Mouse (Mus musculus) heart, embryonic 12.5 days (tissue): ENCODE results near the gene Tenm4. TPM values are rescaled to one million over a fixed set of nuclear protein-coding genes. Genes with fewer than 3 reads are reported as not detected.

Source experiments
- ATAC-seq: fragments of 200-750 bp; cut with Nextera tagmentation; 2 replicates; pipeline ENCODE4 v1.8.0; 2017; ENCODE audit warnings: moderate TSS enrichment, moderate library complexity; ENCODE audit not compliant: insufficient number of reproducible peaks, low FRiP score
- H3K27ac ChIP-seq: fragments of 300-500 bp; sonication (generic); 2 replicates; pipeline ENCODE4 v1.5.1; 2016; ENCODE audit warnings: mild to moderate bottlenecking, moderate library complexity; ENCODE audit not compliant: poor library complexity, severe bottlenecking
- H3K27me3 ChIP-seq: fragments of 300-500 bp; sonication (generic); replicated peaks from 2 replicates; pipeline ENCODE4 v1.6.1; 2016; ENCODE audit warnings: mild to moderate bottlenecking, moderate library complexity
- H3K36me3 ChIP-seq: fragments of 300-500 bp; sonication (generic); 2 replicates; pipeline ENCODE4 v1.6.1; 2016; ENCODE audit warnings: mild to moderate bottlenecking, moderate library complexity
- H3K4me1 ChIP-seq: fragments of 300-500 bp; sonication (generic); replicated peaks from 2 replicates; pipeline ENCODE4 v1.6.1; 2016; ENCODE audit warnings: mild to moderate bottlenecking
- H3K4me2 ChIP-seq: fragments of 300-500 bp; sonication (generic); 2 replicates; pipeline ENCODE4 v1.6.1; 2016; ENCODE audit warnings: mild to moderate bottlenecking, moderate library complexity
- H3K4me3 ChIP-seq: fragments of 300-500 bp; sonication (generic); 2 replicates; pipeline ENCODE4 v1.5.1; 2016; ENCODE audit warnings: mild to moderate bottlenecking
- H3K9ac ChIP-seq: fragments of 300-500 bp; sonication (generic); 2 replicates; pipeline ENCODE4 v1.6.1; 2016; ENCODE audit warnings: mild to moderate bottlenecking, moderate library complexity
- H3K9me3 ChIP-seq: fragments of 300-500 bp; sonication (generic); replicated peaks from 2 replicates; pipeline ENCODE4 v1.6.1; 2016; ENCODE audit warnings: mild to moderate bottlenecking, moderate library complexity
- WGBS: fragments of 180-500 bp; shearing (Covaris S2); methylation state at CpG from one replicate; pipeline ENCODE4 v1.1.7; 2016; 5-methylcytosine and 5-hydroxymethylcytosine counted together
- polyA plus RNA-seq: library from polyadenylated mRNA; unstranded; fragments of >200 nt; fragmentation: Nextera tagmentation; extraction: Ambion mirVana; gene quantifications from 2 replicates; pipeline ENCODE4 v1.2.1, GENCODE M21; 2016

The Tenm4 gene
- polyA plus RNA-seq, 1 experiment from 2014 or later: 10.2 TPM

GRCm38 (mm10) chr7:96384726-96385500 lies 213.9 kb downstream of the Tenm4 start:
- Histone ChIP-seq H3K4me1 (no peaks in the 10 kb centered on the region), H3K27me3 (no peaks in the 10 kb centered on the region), H3K4me2 (no peak overlapping the region), H3K4me3 (no peak overlapping the region), H3K36me3 (no peaks in the 10 kb centered on the region), H3K9ac (no peak overlapping the region), H3K9me3 (no peaks in the 10 kb centered on the region), H3K27ac (no peak overlapping the region)
- WGBS: 85% methylated on average over 11 of the region's 11 CpGs
- no peak for ATAC-seq

DNA sequence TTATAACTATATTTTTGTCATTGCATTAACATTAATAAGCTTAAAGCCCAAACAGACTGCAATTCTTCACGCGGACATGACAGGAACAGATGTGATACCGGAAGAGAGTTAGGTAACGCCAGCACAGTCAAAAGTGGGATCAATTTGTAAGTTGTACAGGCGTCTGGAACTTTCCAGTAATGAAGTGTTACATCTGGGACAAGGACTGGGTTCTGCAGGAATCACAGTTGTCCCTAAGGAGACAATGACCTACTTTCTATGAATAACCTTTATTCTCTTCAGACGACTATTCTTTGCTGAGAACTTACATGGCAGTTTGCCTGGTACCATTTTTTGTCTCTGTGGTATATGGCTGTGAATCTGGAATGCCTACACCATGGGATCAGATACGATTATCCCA lies 214.8 kb downstream of the Tenm4 start:
- H3K4me3 ChIP-seq: no peak overlapping the region
- WGBS: 76% methylated on average over 7 of the region's 7 CpGs
- no peak overlapping the region for H3K9ac ChIP-seq
- H3K9me3 ChIP-seq: no peaks in the 10 kb centered on the region
- no peaks in the 10 kb centered on the region for H3K4me1 ChIP-seq
- no peaks in the 10 kb centered on the region for H3K27me3 ChIP-seq
- no peak for ATAC-seq
- no peak overlapping the region for H3K27ac ChIP-seq
- no peaks in the 10 kb centered on the region for H3K36me3 ChIP-seq
- no peak overlapping the region for H3K4me2 ChIP-seq

DNA sequence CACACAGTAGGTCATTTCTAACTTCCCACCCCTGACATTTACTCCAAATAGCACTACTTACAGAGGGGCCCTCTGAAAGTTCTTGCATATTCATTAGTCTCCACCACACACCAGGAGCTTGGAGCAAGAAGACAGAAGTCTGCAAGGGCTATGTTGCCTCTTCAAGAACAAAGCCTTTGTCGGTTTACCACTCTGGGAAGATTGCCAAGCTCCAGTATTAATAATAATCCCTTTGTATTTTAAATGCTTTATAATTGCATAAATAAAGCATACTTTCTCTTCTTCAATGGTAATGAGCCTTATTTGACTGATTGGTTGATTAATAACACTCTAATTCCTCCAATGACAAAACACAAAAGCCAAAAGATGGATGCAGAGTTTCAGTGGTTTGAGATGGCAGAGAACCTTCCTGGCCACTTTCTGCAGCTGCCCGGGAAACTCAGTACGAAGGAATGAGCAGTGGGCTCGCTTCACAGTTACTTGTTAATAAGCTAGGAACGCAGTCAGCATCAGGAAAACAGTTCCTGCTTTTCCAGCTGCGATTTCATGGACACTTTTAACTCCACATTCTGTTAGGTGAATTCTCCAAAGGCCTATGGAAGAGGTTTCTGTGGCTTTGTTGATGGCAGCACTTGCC lies 219.1 kb downstream of the Tenm4 start:
- H3K4me1 ChIP-seq: no peaks in the 10 kb centered on the region
- H3K9me3 ChIP-seq: no peaks in the 10 kb centered on the region
- WGBS: 78% methylated on average over 6 of the region's 6 CpGs
- no peaks in the 10 kb centered on the region for H3K27me3 ChIP-seq
- H3K9ac ChIP-seq: no peak overlapping the region
- no peaks in the 10 kb centered on the region for H3K36me3 ChIP-seq
- ATAC-seq: no peak
- no peak overlapping the region for H3K4me3 ChIP-seq
- no peak overlapping the region for H3K27ac ChIP-seq
- H3K4me2 ChIP-seq: no peak overlapping the region

DNA sequence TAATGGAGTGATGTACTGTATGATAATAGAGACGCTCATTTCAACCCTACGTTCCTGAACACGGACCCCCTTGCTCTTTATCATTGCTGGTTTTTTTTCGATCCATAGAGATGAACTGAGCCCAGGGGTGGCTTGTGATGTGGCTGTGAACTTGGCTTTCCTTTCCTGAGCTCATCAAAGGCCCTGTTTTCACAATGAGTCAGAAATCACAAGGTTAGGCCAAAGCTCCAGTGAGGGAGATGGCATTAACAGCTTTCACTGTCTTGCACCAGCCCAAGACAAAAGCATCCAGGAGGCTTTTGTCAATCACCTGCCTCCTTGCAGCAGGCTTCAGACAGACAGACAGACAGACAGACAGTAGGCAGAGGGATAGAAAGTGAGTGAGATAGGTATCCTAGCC lies 219.8 kb downstream of the Tenm4 start:
- 88% methylated on average over 4 of the region's 4 CpGs for WGBS

DNA sequence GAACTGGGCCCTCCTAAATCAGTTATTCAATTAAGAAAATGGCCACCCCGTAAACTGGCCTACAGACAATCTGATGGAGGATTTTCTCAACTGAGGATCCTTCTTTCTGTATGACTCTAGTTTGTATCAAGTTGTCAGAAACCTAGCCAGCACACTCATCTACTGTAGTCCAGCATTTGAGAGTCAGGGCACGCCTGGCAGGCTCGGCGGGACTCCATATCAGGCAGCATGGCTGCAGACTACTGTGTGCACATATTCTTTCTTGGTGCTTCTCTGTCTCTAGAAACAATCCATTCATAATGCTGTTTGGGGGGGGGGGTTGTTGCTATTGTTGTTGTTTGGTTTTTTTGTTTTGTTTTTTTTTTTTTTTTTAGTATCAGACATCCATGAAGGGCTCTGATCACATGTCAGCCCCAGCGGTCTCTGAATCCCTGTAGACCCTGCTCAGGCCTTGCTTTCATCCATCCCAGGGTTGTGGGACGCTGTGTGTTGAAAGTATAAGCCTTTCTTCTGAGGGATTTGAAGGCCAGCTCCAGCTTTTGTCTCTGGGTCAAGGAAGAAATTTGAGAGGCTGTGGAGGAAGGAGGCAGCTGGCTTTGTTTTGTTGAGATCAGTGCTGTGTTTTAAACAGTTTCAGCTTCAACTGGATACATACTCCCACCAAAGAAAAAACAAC lies 220.9 kb downstream of the Tenm4 start:
- H3K4me2 ChIP-seq: no peak overlapping the region
- H3K4me1 ChIP-seq: no peaks in the 10 kb centered on the region
- H3K9me3 ChIP-seq: no peaks in the 10 kb centered on the region
- ATAC-seq: no peak
- H3K36me3 ChIP-seq: no peaks in the 10 kb centered on the region
- no peak overlapping the region for H3K9ac ChIP-seq
- no peaks in the 10 kb centered on the region for H3K27me3 ChIP-seq
- 81% methylated on average over 6 of the region's 6 CpGs for WGBS
- H3K4me3 ChIP-seq: no peak overlapping the region
- H3K27ac ChIP-seq: no peak overlapping the region

More for the DNA sequence above, 219.8 kb downstream of the Tenm4 start:
- Histone ChIP-seq H3K9ac (no peak overlapping the region), H3K36me3 (no peaks in the 10 kb centered on the region), H3K27ac (no peak overlapping the region), H3K9me3 (no peaks in the 10 kb centered on the region), H3K4me2 (no peak overlapping the region), H3K4me3 (no peak overlapping the region), H3K27me3 (no peaks in the 10 kb centered on the region), H3K4me1 (no peaks in the 10 kb centered on the region)
- no peak for ATAC-seq

DNA sequence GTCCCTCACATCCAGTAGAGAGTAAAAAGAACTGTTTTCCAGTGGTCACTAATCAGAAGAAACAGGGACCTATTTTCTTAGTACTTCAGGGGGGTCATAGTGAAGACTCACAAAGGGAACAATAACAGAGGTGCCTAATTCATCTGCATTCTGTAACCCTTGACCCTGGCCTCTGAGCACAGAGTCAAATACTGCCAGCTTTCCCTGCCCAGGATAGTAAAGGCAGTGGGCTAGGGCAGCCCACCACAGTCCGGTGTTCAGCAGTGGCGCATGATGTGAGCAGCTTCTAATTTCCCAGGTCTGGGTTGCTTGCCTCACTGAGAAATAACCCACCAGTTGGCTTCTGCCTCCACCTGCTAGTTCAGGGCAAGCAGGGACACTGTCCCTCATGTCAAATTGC lies 221.6 kb downstream of the Tenm4 start:
- Histone ChIP-seq H3K9ac (no peak overlapping the region), H3K9me3 (no peaks in the 10 kb centered on the region), H3K4me1 (no peaks in the 10 kb centered on the region), H3K4me2 (no peak overlapping the region), H3K27me3 (no peaks in the 10 kb centered on the region), H3K27ac (no peak overlapping the region), H3K4me3 (no peak overlapping the region), H3K36me3 (no peaks in the 10 kb centered on the region)
- no peak for ATAC-seq
- WGBS: 84% methylated on average over 2 of the region's 2 CpGs

DNA sequence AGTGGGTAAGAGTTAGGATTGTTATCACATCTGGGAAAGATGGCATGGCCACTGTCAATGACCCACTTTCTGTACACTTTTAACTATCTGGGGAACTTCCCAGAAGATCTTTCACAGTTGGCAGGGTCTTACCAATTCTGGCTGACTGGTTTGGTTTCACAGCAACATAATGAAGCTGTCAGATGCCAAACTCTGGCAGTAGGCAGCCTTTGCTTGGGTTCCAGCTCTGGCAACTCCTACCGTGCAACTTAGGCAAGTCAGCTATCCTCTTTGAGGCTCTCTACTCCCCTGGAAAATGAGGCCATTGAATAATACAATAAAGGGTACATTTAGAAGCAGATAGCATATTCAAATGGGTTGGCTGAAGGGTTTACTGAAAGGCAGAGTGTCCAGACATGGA lies 226.9 kb downstream of the Tenm4 start:
- WGBS: 80% methylated on average over 1 of the region's 1 CpGs
- H3K36me3 ChIP-seq: no peaks in the 10 kb centered on the region
- no peak overlapping the region for H3K4me2 ChIP-seq
- H3K9ac ChIP-seq: no peak overlapping the region
- H3K27me3 ChIP-seq: peaks cover 5% of the 10 kb centered on the region; the same call in 1 of the 2 replicates
- peaks cover 7% of the 10 kb centered on the region for H3K4me1 ChIP-seq
- no peaks in the 10 kb centered on the region for H3K9me3 ChIP-seq
- no peak overlapping the region for H3K27ac ChIP-seq
- H3K4me3 ChIP-seq: no peak overlapping the region
- ATAC-seq: no peak

DNA sequence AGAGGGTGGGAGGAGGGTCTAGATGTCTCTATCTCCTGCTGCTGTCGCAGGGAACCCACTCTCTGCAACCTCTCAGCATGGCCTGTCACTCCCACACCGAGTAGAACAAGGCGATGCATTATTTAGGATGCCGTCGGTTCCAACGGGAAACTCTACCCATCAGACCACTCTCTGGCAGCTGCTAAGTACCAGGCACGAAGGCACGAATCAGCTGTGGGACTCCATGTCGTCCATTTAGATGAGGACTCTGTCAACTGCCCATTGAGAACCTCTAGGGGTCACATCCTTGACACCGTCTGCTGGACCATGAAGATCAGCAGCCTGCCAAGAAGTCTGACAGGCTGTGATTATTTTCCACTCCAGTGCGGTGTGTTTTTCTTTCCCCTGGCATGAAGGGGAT lies 229.4 kb downstream of the Tenm4 start:
- peaks cover 10% of the 10 kb centered on the region for H3K27me3 ChIP-seq
- no peaks in the 10 kb centered on the region for H3K9me3 ChIP-seq
- no peak overlapping the region for H3K27ac ChIP-seq
- peaks cover 7% of the 10 kb centered on the region for H3K4me1 ChIP-seq
- no peak overlapping the region for H3K4me3 ChIP-seq
- H3K9ac ChIP-seq: no peak overlapping the region
- 14% methylated on average over 11 of the region's 11 CpGs for WGBS
- 0 out of 2 replicates have a peak, but pooled peaks have one; percentile 51 for ATAC-seq
- H3K36me3 ChIP-seq: no peaks in the 10 kb centered on the region
- no peak overlapping the region for H3K4me2 ChIP-seq

DNA sequence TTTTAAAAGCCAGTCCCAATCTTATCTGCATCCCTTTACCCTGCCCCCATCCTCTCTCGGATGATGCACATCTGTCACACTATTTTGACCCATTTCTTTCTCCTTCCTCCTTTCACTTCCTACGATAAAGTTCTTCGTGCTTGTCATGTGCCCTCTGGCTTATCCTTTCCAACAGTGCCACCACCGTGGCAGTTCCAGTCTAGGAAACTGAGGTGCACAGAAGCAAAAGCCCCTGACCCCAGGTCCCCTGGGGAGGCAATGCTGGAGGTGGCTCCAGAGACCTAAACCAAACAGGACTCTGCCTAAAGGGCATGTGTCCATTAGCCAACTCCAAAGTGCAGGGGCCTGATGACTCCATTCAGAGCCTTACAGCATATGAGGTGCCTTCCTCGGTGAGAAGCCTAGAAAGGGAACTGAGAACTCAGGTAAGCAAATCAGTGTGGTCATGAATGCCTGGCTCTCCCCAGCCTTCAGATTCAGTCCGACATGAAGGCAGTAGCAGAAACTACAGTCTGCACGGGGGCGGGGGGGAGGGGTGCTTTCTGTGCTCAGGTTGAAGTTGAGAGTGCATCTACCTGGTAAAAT lies 235.7 kb downstream of the Tenm4 start:
- no peak overlapping the region for H3K27ac ChIP-seq
- no peak overlapping the region for H3K4me3 ChIP-seq
- no peaks in the 10 kb centered on the region for H3K4me1 ChIP-seq
- H3K4me2 ChIP-seq: no peak overlapping the region
- WGBS: 71% methylated on average over 8 of the region's 8 CpGs
- no peak for ATAC-seq
- H3K27me3 ChIP-seq: peaks cover 43% of the 10 kb centered on the region
- no peak overlapping the region for H3K9ac ChIP-seq
- no peaks in the 10 kb centered on the region for H3K36me3 ChIP-seq
- H3K9me3 ChIP-seq: no peaks in the 10 kb centered on the region

DNA sequence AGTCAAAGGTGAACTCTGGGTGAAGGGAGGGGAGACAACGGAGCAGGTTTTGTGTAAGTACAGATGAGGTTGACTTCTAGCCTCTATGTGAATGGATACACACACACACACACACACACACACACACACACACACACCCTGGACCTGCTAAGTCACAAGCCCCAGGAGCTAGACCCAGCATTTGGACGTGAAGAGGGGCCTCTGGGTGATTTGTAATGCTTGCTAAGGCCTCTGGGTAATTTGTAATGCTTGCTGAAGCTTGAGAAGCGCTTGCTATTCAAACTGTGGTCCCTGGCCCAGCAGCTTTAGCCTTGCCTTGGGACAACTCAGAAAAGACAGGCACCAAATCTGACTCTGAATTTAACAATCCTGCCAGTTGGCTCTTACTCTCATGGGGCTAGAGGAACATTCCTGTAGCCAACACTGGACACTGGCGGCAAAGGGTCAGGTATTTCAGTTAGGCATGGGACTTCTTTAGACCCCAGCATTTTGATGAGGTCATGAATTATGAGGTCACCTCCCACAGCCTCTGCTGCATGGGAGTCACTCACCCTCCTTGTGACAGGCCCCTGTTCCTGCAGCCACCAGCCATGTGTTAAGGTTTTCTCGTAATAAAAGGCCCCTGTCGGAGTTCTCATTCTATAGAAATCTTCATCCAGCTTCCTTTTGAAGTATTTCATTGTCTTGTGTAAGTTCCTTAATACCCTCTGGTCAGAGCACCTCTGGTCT lies 237.3 kb downstream of the Tenm4 start:
- Histone ChIP-seq H3K27ac (no peak overlapping the region), H3K9me3 (no peaks in the 10 kb centered on the region), H3K27me3 (peaks cover 50% of the 10 kb centered on the region), H3K4me3 (no peak overlapping the region), H3K9ac (no peak overlapping the region), H3K4me1 (0 out of 2 replicates have a peak, but pooled peaks cover 4% of the 10 kb centered on the region), H3K4me2 (no peak overlapping the region), H3K36me3 (no peaks in the 10 kb centered on the region)
- no peak for ATAC-seq
- WGBS: 80% methylated on average over 6 of the region's 6 CpGs
